Mouse (Mus musculus) G1E (cell line): ENCODE measurements around the gene Pard3b.

Experiments used
- CTCF ChIP-seq: IDR thresholded peaks from 2 replicates; pipeline ENCODE4 v1.5.1; 2012; ENCODE audit warnings: low read depth, low read length, inconsistent platforms, mixed read lengths
- GATA2 ChIP-seq: IDR thresholded peaks from 2 replicates; pipeline ENCODE4 v1.6.1; 2012; ENCODE audit warnings: low read depth, low read length, inconsistent platforms, borderline replicate concordance
- TAL1 ChIP-seq: conservative IDR thresholded peaks from 2 replicates; pipeline ENCODE4 v1.6.1; 2012; ENCODE audit warnings: low read depth, low read length, inconsistent platforms, mixed read lengths

DNA sequence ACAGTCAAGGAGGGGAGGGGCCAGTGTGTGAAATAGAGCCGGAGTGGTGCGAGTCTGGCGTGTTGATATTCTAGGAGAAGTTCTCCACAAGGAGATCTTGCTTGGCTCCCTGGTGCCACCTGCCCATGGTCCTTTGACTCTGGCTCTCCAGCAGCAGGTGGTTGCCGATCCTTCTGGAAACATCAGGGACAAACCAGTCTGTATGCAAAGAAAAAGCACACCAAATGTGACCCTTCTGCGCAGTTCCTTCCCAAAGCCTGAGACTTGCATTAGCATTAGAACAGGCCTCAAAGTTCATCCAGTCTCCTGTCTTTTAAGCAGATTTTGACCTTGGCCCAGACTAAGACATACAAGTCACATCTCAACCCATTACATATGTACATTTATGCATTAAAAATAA lies 1011.9 kb downstream of the Pard3b start:
- TF ChIP-seq CTCF: no peak
- TF ChIP-seq GATA2: no peak
- TF ChIP-seq TAL1: no peak
